Mouse (Mus musculus) G1E (cell line): ENCODE measurements around the gene Fastkd5.

Experiments
- CTCF ChIP-seq: IDR thresholded peaks from 2 replicates; pipeline ENCODE4 v1.5.1; 2012; ENCODE audit warnings: low read depth, low read length, inconsistent platforms, mixed read lengths
- GATA1 ChIP-seq: IDR thresholded peaks from 2 replicates; pipeline ENCODE4 v1.6.1; 2012; ENCODE audit warnings: borderline replicate concordance, low read length, inconsistent platforms, mixed read lengths
- GATA2 ChIP-seq: IDR thresholded peaks from 2 replicates; pipeline ENCODE4 v1.6.1; 2012; ENCODE audit warnings: low read depth, low read length, inconsistent platforms, borderline replicate concordance
- POLR2AphosphoS5 ChIP-seq: IDR thresholded peaks from 2 replicates; pipeline ENCODE4 v1.6.1; 2012; ENCODE audit warnings: low read depth, low read length, inconsistent platforms; ENCODE audit not compliant: insufficient replicate concordance
- TAL1 ChIP-seq: conservative IDR thresholded peaks from 2 replicates; pipeline ENCODE4 v1.6.1; 2012; ENCODE audit warnings: low read depth, low read length, inconsistent platforms, mixed read lengths

DNA sequence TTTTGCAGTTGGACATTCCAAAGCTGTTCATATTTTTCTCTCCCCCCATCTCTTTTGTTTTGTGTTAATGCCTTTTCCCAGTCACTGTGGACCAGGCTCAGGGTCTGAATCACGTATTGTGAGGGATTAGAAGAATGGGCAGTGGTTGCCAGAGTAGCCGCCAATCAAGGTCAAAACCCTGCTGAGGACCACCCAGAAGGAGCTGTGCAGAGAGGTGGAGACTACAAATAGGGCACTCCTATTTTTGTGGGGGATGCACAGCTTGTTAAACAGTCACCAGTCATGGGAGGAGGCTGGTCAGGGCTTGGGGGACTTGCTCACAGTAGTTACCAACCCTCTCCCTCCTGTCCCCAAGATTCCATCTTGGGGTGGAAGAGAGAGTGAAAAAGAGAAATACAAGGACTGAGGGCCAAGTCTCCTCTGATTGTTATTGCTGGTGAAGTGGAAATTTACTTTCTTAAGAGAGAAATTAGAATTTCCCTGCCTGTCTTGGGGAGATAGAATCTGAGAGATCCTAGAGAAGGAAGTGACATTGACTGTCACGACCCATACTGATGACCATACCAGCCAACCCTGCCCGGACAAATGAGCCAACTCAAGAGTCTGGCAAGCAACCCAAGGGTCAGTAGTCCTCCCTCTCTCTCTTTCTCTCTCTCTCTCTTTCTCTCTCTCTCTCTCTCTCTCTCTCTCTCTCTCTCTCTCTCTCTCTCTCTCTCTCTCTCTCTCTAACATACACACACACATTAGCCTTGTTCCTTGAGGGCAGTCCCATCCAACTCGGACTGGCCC lies 3.3 kb upstream of the Fastkd5 start:
- TF ChIP-seq CTCF = no peak
- no peak for TF ChIP-seq GATA1
- TF ChIP-seq TAL1 = no peak
- TF ChIP-seq POLR2AphosphoS5 = no peak
- TF ChIP-seq GATA2 = no peak
